Mouse (Mus musculus) heart, postnatal 0 days (tissue): ENCODE measurements around the gene Tiparp.

Source experiments
- CTCF ChIP-seq: IDR thresholded peaks from 2 replicates; pipeline ENCODE4 v1.5.1; 2016; ENCODE audit warnings: antibody characterized with exemption, control low read depth, low read depth
- EP300 ChIP-seq: IDR thresholded peaks from 2 replicates; pipeline ENCODE4 v1.6.1; 2016; ENCODE audit warnings: antibody characterized with exemption, low read depth

GRCm38 (mm10) chr3:65551065-65551464 is 22.9 kb downstream of the Tiparp start:
- TF ChIP-seq EP300 (no peak), CTCF (no peak)
